Mouse (Mus musculus) embryonic fibroblast, embryonic 13.5 days (primary cell): ENCODE measurements around the gene Tnnt3.

Experiments used
- CTCF ChIP-seq: IDR thresholded peaks from 2 replicates; pipeline ENCODE4 v1.5.1; 2011; ENCODE audit warnings: mild to moderate bottlenecking, control low read depth, low read length, moderate library complexity, borderline replicate concordance; ENCODE audit not compliant: insufficient read depth
- POLR2A ChIP-seq: IDR thresholded peaks from 2 replicates; pipeline ENCODE4 v1.6.1; 2011; ENCODE audit warnings: low read depth, mild to moderate bottlenecking, control low read depth, low read length, moderate library complexity

GRCm38 (mm10) chr7:142548706-142549105 is 50.1 kb downstream of the Tnnt3 start:
- TF ChIP-seq CTCF (no peak), POLR2A (no peak)
